Mouse (Mus musculus): Measurements from ENCODE around the gene Mpzl2.

GRCm38 (mm10) chr9:45046973-45047372, 7.4 kb downstream of the Mpzl2 start:
- TF ChIP-seq POLR2A (IDR thresholded peaks at IDR 0.05; ENCODE audit: low read depth, low read length) (no peak), CTCF (IDR thresholded peaks at IDR 0.05; ENCODE audit: extremely low read depth, insufficient read depth, insufficient read length, insufficient replicate concordance) (no peak)
